Mouse (Mus musculus): ENCODE results near the gene Dscam.
"Not testable (repeated sequence)": the region's sequence is repeated elsewhere in the genome, so short reads cannot be mapped to it uniquely, and the experiment has no call there.

Gene Dscam

DNA sequence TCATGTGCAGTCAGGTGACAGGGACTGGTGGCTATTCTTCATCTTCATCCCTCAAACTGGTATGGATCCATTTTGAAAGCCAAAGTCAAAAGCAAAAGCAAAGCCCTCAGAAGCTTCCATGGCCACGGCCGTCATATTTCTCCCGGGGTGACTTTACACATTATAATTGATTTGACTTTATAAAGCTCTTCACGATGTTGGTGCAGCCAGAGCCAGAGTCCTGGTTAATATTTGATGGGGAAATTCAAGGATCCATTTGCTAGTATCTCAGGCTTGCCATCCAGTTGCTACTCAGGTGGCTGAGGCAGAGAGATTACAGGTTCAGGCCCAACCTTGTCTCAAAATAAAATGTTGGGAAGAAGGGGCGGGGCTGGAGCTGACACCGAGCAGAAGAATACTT is 238.3 kb downstream of the Dscam start:
- DNase-seq, result no peak

- DNase-seq, result no peak
Observed at GRCm38 (mm10) chr16:96931771-96932170, 238.8 kb downstream of the Dscam start.

DNA sequence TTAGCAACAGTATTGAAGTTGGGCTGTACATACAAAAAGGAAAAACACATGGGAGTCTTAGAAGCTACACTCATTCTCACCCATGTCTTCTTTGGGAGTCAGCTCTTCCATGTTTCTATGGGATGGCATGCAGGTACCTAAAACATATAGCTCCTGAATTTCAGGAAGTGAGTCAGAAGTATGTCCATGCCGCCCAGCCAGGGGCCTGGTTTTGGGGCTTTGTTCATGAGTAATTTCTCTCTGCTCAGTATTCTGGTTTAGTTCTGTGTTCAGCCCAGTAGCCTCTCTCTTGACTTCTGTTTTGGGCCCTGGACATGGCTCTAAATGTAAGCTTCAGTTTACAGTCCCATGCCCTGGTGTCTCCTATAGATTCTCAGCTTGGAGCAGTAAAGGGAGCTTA is 242.5 kb downstream of the Dscam start:
- DNase-seq, result no peak

- no peak for DNase-seq
Observed at GRCm38 (mm10) chr16:96927408-96927807, 243.1 kb downstream of the Dscam start.

- DNase-seq, result no peak
Observed at GRCm38 (mm10) chr16:96926977-96927376, 243.6 kb downstream of the Dscam start.

GRCm38 (mm10) chr16:96923941-96924340 is 246.6 kb downstream of the Dscam start:
- DNase-seq, result no peak

GRCm38 (mm10) chr16:96914495-96914894 is 256.1 kb downstream of the Dscam start:
- no peak for DNase-seq

DNA sequence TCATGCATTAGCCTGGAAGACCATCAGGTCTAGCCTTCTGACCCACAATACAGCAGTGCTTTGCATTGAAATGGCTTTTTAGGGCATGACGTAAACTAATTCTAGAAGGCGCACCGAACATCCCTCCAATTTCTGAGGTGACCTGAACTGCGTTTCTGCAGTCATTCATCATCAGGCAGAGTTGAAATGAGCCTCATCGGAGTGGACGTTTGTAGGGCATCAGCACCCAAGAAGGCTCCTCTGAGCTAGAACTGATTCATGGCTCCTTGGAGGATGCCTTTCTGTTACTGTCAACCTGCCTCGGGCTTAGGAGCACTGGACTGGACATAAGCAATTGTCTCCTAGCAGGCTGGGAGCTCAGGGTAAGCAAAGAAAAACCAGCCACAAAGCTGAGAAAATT is 257.7 kb downstream of the Dscam start:
- no peak for DNase-seq

DNA sequence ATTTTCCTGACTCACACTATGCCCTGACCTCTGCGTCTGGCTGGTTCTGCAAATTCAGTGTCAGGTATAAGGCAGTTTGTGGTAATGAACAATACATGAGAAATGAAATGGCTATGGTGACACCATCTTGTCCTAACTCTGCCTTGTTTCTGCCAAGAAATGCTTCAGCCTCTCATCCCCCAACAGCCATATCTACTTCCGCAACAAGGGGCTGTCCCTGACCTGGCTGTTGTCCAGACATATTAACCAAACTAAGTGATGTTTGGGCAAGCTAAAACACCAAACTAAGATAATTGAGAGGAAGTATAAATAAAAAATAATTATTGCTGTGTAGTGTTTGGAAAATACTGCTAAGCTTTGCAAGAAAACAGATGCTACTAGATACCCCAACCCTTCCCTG is 258.4 kb downstream of the Dscam start:
- DNase-seq, result no peak

DNA sequence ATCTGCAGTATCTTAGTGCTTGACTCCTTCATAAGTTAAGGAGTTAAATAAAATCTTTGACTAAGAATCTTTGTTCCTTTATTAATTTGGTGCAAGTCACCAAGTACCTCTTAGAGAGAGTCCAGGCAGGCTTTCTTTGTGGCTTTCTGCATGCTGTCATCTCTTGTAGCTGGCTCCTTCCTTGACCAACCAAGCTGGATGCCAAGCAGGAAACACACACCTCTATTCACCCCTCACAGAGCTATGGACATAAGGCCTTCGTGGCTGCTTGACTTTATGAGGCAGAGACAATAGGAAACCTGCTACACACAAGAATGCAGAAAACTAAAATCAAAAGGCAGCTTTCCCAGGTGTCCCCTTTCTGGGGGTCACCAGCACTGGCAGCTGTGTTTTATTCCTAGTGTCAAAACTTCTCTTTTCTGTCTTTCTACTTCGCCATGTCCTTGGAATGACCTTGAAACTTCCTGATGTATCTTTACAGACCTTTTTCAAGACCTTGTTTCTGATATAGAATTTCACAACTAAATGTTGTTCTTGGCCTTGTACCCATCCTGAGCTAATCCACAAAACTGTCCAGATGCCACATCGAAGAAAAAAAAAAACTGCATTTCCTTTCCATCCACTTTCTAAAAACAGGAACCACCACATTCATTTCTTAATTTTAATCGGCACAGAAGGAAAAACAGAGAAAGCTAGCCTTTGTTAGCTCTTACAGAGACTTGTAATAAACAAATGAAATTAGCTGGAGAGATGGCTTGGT is 260.0 kb downstream of the Dscam start:
- no peak for DNase-seq

GRCm38 (mm10) chr16:96907818-96908217 is 262.7 kb downstream of the Dscam start:
- DNase-seq, result no peak

- no peak for DNase-seq
Observed at GRCm38 (mm10) chr16:96907081-96907480, 263.5 kb downstream of the Dscam start.

- no peak for DNase-seq
Observed at GRCm38 (mm10) chr16:96906630-96907029, 263.9 kb downstream of the Dscam start.

DNA sequence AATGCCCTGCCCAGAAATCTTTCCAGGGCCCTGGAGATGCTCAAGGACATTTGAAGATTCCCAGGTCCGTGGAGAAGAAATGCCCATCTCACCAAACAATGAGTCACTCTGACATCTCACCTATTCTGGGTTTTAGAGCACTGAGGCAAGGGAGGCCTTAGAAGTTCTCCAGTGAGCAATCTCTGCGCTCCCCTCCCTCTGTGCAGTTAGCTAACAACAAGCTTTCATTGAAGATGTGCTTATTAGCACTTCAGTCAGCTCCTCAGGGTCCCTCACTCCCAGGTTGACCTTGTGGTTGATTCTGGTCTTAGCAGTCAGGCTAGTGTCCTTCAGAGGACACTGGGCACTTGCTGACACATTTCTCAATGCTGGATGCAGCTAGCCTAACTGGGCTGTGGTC is 265.8 kb downstream of the Dscam start:
- DNase-seq, result no peak

DNA sequence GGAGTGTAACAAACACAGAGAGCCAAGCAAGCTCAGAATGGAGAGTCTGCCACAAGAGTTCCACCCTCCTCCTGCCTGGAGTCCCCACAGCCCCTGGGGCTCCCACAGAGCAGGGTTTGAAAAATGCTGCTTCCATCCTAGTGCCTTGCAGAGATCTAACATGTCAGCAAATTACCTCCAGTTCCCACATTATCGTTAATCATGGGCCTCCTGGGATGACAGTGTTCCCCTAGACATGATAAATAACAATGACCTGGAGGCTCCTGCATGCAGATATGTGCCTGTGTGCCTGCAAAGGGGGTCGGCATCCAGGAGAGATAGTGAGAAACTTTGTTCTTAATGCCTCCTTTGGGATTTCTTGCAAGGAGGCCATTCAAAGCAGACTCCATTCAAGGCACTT is 266.2 kb downstream of the Dscam start:
- DNase-seq, result no peak

DNA sequence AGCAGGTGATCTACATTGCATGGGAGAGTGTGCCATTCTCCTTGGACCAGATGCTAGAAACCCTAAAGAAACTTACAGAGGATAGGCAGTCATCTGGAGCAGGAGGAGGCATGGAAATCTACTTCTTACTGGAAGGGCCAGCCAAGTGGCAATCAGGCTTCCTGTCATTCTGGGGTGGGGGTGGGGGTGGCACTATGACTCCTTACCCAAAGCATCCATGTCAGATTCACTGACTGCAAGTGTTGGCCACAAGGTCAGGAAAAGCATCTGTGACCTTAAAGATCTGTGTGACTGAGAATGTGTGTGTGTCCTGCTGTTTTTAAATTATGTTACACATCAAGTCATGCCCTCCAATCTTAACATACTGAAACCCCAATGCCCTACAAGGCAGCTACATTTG is 268.0 kb downstream of the Dscam start:
- no peak for DNase-seq

- no peak for DNase-seq
Observed at GRCm38 (mm10) chr16:96901234-96902014, 269.1 kb downstream of the Dscam start.

- DNase-seq, result no peak
Observed at GRCm38 (mm10) chr16:96899329-96899728, 271.2 kb downstream of the Dscam start.

DNA sequence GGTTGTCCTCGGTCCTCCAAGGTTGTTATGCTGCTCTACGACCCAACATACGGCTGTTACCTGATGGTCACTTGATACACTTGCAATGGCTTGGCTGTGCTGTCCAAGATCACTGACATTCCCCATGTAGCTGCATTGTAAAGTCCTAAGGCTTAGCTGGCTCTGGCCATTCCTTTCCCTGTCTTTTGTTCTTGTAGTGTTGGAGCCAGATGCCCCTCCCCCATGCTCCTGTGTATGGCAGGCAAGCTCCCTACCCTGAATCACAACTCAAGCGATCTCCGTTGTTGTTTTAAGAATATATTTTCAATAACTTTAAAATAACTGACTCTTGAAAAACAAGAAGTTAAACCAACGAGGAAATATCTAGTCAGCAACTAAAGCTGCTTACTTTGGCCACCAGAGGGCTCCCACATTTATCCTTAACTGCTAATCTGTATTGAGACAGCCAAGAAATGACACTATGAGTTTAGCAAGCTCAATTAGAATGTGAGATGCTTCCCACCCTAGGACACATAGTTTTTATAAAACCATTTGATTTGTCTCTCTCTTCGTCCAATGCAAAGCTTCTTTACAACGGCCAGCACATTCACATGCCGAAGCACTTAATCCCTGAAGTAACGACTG is 273.9 kb downstream of the Dscam start:
- peak; percentile 4 to 42 for DNase-seq

DNA sequence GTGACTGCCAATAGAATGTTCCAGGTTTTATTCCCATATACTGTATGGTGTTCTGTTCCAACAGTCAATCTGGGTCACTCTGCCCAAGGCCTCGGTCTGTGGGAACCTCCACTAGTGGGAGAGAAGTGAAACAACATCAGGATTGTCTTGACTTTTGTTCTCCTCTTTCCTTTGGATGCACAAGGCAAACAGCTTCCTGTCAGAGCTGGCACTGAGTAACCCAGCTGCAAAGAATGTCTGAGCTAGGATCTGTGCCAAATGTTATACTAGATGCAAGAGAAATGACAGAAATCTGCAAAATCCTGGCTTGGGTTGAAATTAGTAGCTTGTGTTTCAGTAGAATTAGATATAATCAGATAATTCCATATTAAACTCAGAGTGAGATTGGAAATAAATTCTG is 282.5 kb downstream of the Dscam start:
- no peak for DNase-seq

GRCm38 (mm10) chr16:96885817-96886216 is 284.7 kb downstream of the Dscam start:
- DNase-seq, result no peak

DNA sequence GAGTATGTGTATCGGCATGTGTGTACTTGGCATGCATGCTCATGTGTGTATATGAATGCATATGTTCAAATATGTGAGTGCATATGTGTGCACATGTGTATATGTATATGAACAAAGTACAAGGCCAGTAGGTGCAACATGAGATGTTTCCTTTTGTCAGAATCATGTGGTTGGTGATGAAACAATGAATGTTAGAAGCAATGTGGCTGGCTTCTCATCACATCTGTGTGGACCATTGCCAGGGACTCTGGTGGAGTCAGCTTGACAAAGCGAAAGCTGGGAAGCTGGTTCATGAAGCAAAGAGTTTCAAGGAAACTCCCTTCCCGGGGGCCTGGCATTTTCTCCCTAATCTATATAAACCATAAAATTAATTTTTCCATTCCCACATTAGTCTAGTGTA is 286.0 kb downstream of the Dscam start:
- DNase-seq, result not testable (repeated sequence)

GRCm38 (mm10) chr16:96877271-96877670 is 293.3 kb downstream of the Dscam start:
- DNase-seq, result no peak

DNA sequence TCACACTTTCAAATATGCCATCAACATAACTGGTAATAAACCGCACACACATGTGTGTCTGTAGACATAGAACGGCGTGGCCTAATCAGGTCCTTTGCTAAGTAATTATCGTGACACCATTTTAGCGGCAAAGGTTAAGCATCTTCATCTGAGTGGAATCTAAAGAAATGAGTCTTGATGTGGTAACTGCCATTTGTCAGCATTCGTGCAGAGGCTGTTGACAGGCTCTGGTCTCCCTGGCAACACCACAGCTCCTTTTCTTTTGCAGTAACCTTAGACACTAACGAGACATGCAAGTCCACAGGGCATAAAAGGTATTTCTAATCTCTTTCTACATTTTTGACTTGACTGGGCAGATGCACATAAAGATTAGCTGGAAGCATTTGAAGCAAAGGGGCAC is 297.8 kb downstream of the Dscam start:
- DNase-seq, result no peak

Measured in kidney, adult 8-10 months (tissue).